Mouse (Mus musculus) brain, embryonic 14.5 days (tissue): Measurements from ENCODE around the gene Lipc.

Experiments
- CTCF ChIP-seq: fragments of 200-500 bp; IDR thresholded peaks from 2 replicates; pipeline ENCODE4 v1.5.1; 2012; ENCODE audit warnings: inconsistent platforms, mild to moderate bottlenecking, moderate library complexity, borderline replicate concordance; ENCODE audit not compliant: insufficient read depth, insufficient read length; ENCODE audit errors: extremely low read depth
- POLR2A ChIP-seq: fragments of 200-500 bp; IDR thresholded peaks from 2 replicates; pipeline ENCODE4 v1.6.1; 2012; ENCODE audit warnings: mild to moderate bottlenecking, inconsistent platforms, borderline replicate concordance; ENCODE audit not compliant: poor library complexity, insufficient read depth, insufficient read length, severe bottlenecking; ENCODE audit errors: extremely low read depth

DNA sequence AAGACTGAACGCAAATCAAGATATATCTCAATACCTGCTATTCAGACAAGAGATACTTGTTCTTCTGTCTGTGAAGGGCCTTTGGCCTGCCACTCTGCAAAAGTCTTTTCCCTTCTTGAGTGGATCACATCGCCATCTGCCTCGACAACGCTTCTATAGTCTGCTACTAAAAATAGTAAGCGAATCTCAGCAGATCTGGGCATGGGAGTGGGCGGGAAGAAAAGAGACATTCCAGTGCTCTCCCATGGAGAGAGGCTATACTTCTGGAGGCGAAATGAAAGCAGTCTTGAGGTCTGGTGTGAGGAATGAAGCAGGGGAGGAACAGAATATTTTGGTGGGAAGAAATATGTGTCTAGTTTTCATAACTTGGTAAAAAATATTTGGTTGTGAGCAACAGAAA, 163.3 kb downstream of the Lipc start:
- TF ChIP-seq CTCF = no peak
- TF ChIP-seq POLR2A = no peak
